Mouse (Mus musculus) intestine, embryonic 15.5 days (tissue): ENCODE measurements around the gene Aldh8a1. TPM values are rescaled to one million over a fixed set of nuclear protein-coding genes. Genes with fewer than 3 reads are reported as not detected.

Experiments used
- ATAC-seq: fragments of 200-750 bp; cut with Nextera tagmentation; 2 replicates; pipeline ENCODE4 v1.8.0; 2017; ENCODE audit warnings: moderate TSS enrichment, moderate library complexity
- H3K27ac ChIP-seq: fragments of 300-500 bp; sonication (generic); 2 replicates; pipeline ENCODE4 v1.5.1; 2015; ENCODE audit warnings: mild to moderate bottlenecking, inconsistent platforms
- H3K27me3 ChIP-seq: fragments of 300-500 bp; sonication (generic); replicated peaks from 2 replicates; pipeline ENCODE4 v1.6.1; 2015; ENCODE audit warnings: inconsistent platforms
- H3K36me3 ChIP-seq: fragments of 300-500 bp; sonication (generic); 2 replicates; pipeline ENCODE4 v1.6.1; 2015; ENCODE audit warnings: inconsistent platforms
- H3K4me1 ChIP-seq: fragments of 300-500 bp; sonication (generic); replicated peaks from 2 replicates; pipeline ENCODE4 v1.6.1; 2015; ENCODE audit warnings: inconsistent platforms
- H3K4me2 ChIP-seq: fragments of 300-500 bp; sonication (generic); replicated peaks from 2 replicates; pipeline ENCODE4 v1.6.1; 2015; ENCODE audit warnings: mild to moderate bottlenecking, inconsistent platforms
- H3K4me3 ChIP-seq: fragments of 300-500 bp; sonication (generic); replicated peaks from 2 replicates; pipeline ENCODE4 v1.5.1; 2015; ENCODE audit warnings: inconsistent platforms
- H3K9ac ChIP-seq: fragments of 300-500 bp; sonication (generic); 2 replicates; pipeline ENCODE4 v1.6.1; 2015; ENCODE audit warnings: inconsistent platforms
- H3K9me3 ChIP-seq: fragments of 300-500 bp; sonication (generic); 2 replicates; pipeline ENCODE4 v1.6.1; 2016; ENCODE audit warnings: inconsistent platforms
- WGBS: fragments of 180-500 bp; shearing (Covaris S2); methylation state at CpG from one replicate; pipeline ENCODE4 v1.1.7; 2015; 5-methylcytosine and 5-hydroxymethylcytosine counted together
- polyA plus RNA-seq: library from polyadenylated mRNA; unstranded; fragments of >200 nt; fragmentation: Nextera tagmentation; extraction: Ambion mirVana; gene quantifications from 2 replicates; pipeline ENCODE4 v1.2.1, GENCODE M21; 2015

Gene Aldh8a1
- polyA plus RNA-seq, 1 experiment from 2014 or later, result 0.33 TPM

DNA sequence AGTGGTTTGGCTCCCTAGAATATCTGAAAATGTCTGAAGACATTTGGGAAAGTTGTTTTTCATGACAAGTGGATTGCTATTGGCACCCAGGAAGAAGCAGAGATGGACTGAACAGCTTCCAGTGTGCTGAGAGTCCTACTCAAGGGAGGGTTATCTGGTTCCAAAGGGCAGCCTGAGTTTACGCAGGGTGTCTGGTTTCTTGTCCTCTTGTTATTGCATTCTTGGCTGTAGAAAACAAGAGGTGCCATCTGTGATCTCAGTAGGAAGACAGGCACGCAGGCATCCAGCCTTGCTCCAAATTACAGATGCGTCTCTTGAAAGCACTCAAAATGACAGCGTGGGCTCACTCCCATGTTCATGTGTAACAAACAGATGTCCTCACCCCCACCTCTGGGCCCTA is 63.9 kb downstream of the Aldh8a1 start:
- Histone ChIP-seq H3K4me3 (no peak overlapping the region), H3K27me3 (no peaks in the 10 kb centered on the region), H3K9ac (no peak overlapping the region), H3K4me2 (no peak overlapping the region), H3K27ac (no peak overlapping the region), H3K36me3 (no peaks in the 10 kb centered on the region), H3K9me3 (no peaks in the 10 kb centered on the region), H3K4me1 (peaks cover 15% of the 10 kb centered on the region; the same call in 1 of the 2 replicates)
- 41% methylated on average over 4 of the region's 4 CpGs for WGBS
- peak; percentile 80 for ATAC-seq

DNA sequence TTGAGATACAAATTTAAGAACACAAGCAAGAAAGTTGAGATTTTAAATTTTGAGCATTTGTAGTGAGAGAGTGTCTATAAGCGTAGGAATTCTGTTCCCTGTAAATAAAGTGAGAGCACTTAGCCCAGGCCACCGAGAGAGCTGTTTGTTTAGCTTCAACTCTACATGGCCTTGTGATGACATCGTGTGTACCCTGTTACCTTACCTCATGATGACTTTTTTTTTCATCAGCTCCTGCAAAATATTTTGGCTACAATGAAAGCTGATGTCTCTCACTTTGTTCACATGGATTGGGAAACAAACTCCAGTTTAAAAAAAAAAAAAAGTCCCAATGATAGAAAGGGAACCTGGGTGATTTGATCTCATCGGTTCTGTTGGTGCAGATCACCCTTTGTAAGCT is 64.6 kb downstream of the Aldh8a1 start:
- no peak overlapping the region for H3K27ac ChIP-seq
- no peak overlapping the region for H3K9ac ChIP-seq
- H3K36me3 ChIP-seq, result no peaks in the 10 kb centered on the region
- peaks cover 15% of the 10 kb centered on the region; the same call in 1 of the 2 replicates for H3K4me1 ChIP-seq
- no peak overlapping the region for H3K4me2 ChIP-seq
- no peak overlapping the region for H3K4me3 ChIP-seq
- no peaks in the 10 kb centered on the region for H3K9me3 ChIP-seq
- ATAC-seq, result no peak
- WGBS, result 50% methylated on average over 4 of the region's 4 CpGs
- H3K27me3 ChIP-seq, result no peaks in the 10 kb centered on the region

DNA sequence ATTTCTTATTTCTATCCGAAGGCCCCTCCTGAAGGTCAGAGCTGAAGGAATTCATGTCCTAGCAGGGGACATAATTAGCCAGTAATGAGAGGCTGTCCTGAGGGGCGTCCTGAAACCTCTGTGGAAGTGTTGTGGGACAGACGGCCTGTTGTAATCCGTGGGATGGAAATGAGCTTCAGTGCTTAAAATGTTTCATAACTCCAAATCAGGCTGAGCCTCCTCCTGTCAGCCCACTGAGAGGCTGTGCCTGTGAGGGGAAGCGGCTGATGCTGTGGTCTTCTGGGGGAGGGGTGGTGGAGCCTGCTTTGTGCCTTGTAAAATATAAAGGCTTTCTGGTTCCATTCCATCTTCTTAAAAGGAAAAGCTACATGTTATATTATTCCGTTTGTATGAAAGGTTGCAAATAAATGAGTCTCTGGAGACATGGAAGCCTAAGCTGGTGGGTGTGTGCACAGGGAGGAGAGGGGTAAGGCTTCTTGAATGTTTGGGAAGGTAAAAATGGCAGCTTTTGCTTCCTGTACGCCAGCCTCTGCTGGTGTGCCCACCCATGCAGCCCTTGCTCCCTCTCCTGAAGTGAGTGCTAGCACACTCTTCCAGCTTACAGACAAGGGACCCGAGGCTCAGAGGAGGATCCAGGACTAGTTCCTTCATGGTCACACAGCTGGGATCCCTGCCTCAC is 66.7 kb downstream of the Aldh8a1 start:
- Histone ChIP-seq H3K4me1 (peaks cover 15% of the 10 kb centered on the region; the same call in 1 of the 2 replicates), H3K27me3 (no peaks in the 10 kb centered on the region), H3K27ac (no peak overlapping the region), H3K4me3 (no peak overlapping the region), H3K4me2 (no peak overlapping the region), H3K36me3 (no peaks in the 10 kb centered on the region), H3K9me3 (no peaks in the 10 kb centered on the region), H3K9ac (no peak overlapping the region)
- ATAC-seq, result no peak
- 52% methylated on average over 8 of the region's 8 CpGs for WGBS

DNA sequence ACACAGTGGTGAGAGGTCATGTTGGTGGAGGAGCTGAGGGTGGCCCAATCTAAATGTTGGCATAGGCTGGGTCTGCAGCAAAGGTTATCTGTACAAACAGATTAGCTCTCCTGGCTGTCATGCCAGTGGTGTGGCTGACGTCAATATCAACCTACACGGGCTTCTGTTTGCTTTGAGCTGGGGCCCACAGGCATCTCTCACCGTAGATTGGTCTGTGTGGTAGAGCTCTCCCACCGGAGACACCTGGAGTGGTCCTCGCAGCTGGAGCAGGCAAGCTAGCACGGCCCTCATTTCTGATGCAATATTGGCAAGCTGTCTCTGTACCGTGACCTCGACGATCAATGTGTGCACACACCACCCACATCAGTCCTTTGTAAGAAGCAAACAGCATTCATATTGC is 67.3 kb downstream of the Aldh8a1 start:
- Histone ChIP-seq H3K4me1 (peaks cover 15% of the 10 kb centered on the region; the same call in 1 of the 2 replicates), H3K9ac (no peak overlapping the region), H3K9me3 (no peaks in the 10 kb centered on the region), H3K36me3 (no peaks in the 10 kb centered on the region), H3K27me3 (no peaks in the 10 kb centered on the region), H3K4me3 (no peak overlapping the region), H3K27ac (no peak overlapping the region), H3K4me2 (no peak overlapping the region)
- 58% methylated on average over 9 of the region's 9 CpGs for WGBS
- ATAC-seq, result no peak

Other genes with a start within 250 kb of the Aldh8a1 start
- 6.3 and 6.4 TPM in 2 replicates for gene Myb, start 216.3 kb upstream of the Aldh8a1 start, polyA plus RNA-seq
- gene Hbs1l, start 81.3 kb upstream of the Aldh8a1 start, polyA plus RNA-seq, result 81.8 and 83.0 TPM in 2 replicates
- not detected in 2 replicates for gene 1700020N01Rik, start 215.9 kb downstream of the Aldh8a1 start, polyA plus RNA-seq